Mouse (Mus musculus) CD4-positive, CD25-positive, alpha-beta regulatory T cell (primary cell): ENCODE results near the gene Itch. TPM values are rescaled to one million over a fixed set of nuclear protein-coding genes. Genes with fewer than 3 reads are reported as not detected.

Source experiments
- polyA plus RNA-seq: library from polyadenylated mRNA; unstranded; fragments of 100-300 nt; shearing (Covaris generic); gene quantifications from one replicate; pipeline ENCODE4 v1.2.1, GENCODE M21; 2017

Gene Itch
- 95.8 TPM for polyA plus RNA-seq

GRCm38 (mm10) chr2:155133011-155133976, at the start of gene Itch:
TSS of gene Itch (plus strand) at chr2:155133509.

DNA sequence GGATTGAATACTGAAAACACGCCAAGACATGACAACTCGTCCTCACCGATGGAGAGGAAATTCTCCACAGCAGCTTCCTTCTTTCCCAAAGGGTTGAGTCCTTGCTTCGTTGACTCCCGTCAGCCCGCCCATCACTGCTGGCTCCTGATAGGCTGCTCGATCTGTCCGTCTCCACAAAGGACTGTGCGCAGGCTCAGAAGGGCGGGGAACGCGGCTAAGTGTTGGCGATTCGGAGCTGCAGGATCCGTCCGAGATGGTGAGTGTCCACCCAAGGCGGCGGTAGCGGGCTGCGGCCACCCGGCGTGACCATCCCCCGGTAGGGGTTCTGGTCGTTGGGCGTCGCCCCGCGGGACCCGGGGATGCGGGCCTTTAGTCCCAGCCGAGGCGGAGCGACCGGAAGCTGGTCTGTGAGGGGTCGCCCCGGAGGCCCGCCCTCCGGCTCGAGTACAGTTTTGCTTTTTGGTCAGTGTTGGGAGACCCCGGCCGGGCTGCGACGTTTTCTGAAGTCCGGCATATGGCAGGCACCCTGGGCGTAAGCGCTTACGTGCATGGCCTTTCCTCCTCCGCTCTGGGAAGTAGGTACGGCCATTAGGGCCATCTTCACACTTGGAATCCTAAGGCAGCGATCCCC, 103.2 kb downstream of the Itch start, which contains the start of gene Dynlrb1:
TSS of gene Dynlrb1 (plus strand) at position 172 of the 631 bp plus-strand sequence.

DNA sequence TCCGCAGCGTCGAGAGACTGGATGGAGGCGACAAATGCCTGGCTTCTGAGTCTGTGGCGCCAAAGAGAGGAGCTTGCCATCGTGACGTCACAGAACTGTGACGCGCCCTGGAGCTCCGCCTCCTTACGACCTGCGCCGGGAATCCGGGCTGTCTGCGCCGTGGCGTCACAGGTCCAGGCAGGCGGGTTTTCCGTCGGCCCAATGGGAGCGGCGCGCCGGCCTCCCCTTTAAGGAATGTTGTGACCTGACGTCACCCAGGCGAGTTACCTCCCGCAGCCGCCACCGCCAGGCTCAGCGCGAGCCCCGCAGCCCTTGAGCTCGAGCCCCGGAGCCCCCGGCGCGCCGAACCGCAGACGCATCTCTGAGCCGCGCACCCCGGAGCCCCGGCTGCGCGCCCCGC, 142.9 kb downstream of the Itch start, which contains the start of gene Map1lc3a:
TSS of gene Map1lc3a (plus strand) at position 103 of the 400 bp plus-strand sequence.

Other genes with a start within 250 kb of the Itch start
- 53.4 TPM for gene Eif2s2, start 240.6 kb upstream of the Itch start, polyA plus RNA-seq
- 0.18 TPM for gene Gm14226, start 115.2 kb upstream of the Itch start, polyA plus RNA-seq
- gene Ahcy, start 59.0 kb upstream of the Itch start, polyA plus RNA-seq: 27.0 TPM
- gene Dynlrb1, start 103.0 kb downstream of the Itch start, polyA plus RNA-seq: 283 TPM
- gene Map1lc3a, start 142.8 kb downstream of the Itch start, polyA plus RNA-seq: 11.1 TPM
- 47.1 TPM for gene Pigu, start 223.9 kb downstream of the Itch start, polyA plus RNA-seq
- gene Trp53inp2, start 247.6 kb downstream of the Itch start, polyA plus RNA-seq: 3.5 TPM